Mouse (Mus musculus): ENCODE data around the gene Coro1c.

- TF ChIP-seq EP300 (IDR thresholded peaks at IDR 0.05; ENCODE audit: low read length) (no peak), CTCF (conservative IDR thresholded peaks at IDR 0.05 in 1 of 2, IDR thresholded peaks at IDR 0.05 in 1 of 2; ENCODE audit: low read depth in 2 of 2, low read length in 2 of 2) (no peak), SIN3A (IDR thresholded peaks at IDR 0.05; ENCODE audit: low read length) (no peak), MAFK (IDR thresholded peaks at IDR 0.05; ENCODE audit: insufficient replicate concordance, low read length) (no peak), CHD2 (IDR thresholded peaks at IDR 0.05; ENCODE audit: low read length) (no peak), ETS1 (conservative IDR thresholded peaks at IDR 0.05; ENCODE audit: low read depth, low read length) (no peak), UBTF (IDR thresholded peaks at IDR 0.05; ENCODE audit: low read depth, low read length) (no peak), BHLHE40 (IDR thresholded peaks at IDR 0.05; ENCODE audit: low read depth, low read length) (no peak), ZNF384 (IDR thresholded peaks at IDR 0.05; ENCODE audit: low read depth, low read length) (no peak), USF1 (IDR thresholded peaks at IDR 0.05; ENCODE audit: low read depth, low read length) (no peak), HCFC1 (IDR thresholded peaks at IDR 0.05; ENCODE audit: low read depth, low read length) (no peak)
Measured at GRCm38 (mm10) chr5:113875625-113876024, 32.9 kb downstream of the Coro1c start.

All from CH12.LX (cell line).